ENCODE assay signal across 8 mouse cellular contexts in genomic region chr7:24971261-24971971, GRCm38 (mm10). TPM values are rescaled to one million over a fixed set of nuclear protein-coding genes. Genes with fewer than 3 reads are reported as not detected.
DNase-seq lines count a peak whose midpoint lies in the region; ATAC-seq lines count a peak whose summit lies in the region.

No protein-coding gene starts in this region.

- H3K9ac ChIP-seq in embryonic facial prominence, embryonic 11.5 days (replicated peaks; ENCODE audit: low read length): no peak overlapping the region; the same call in 1 of the 2 replicates
- no peak overlapping the region for H3K9ac ChIP-seq in limb, embryonic 12.5 days (replicated peaks)
- peak overlapping the region; percentile 69 for H3K9ac ChIP-seq in midbrain, embryonic 11.5 days (ENCODE audit: low read length)

- peak; percentile 5 for ATAC-seq in frontal cortex, adult (ENCODE audit: low TSS enrichment)
- ATAC-seq in embryonic facial prominence, embryonic 11.5 days (replicated peaks; ENCODE audit: insufficient number of reproducible peaks, low FRiP score, low TSS enrichment, low read depth): no peak
- peak; percentile 3 for ATAC-seq in limb, embryonic 12.5 days (ENCODE audit: insufficient number of reproducible peaks, insufficient read depth, low FRiP score, low TSS enrichment, low read depth)
- ATAC-seq in midbrain, embryonic 11.5 days (ENCODE audit: low FRiP score): no peak; the same call in 1 of the 2 replicates

- H3K4me1 ChIP-seq in embryonic facial prominence, embryonic 11.5 days (ENCODE audit: control insufficient read depth, insufficient read depth, low read length): no peaks in the 10 kb centered on the region
- peaks cover 10% of the 10 kb centered on the region for H3K4me1 ChIP-seq in limb, embryonic 12.5 days (replicated peaks)
- H3K4me1 ChIP-seq in midbrain, embryonic 11.5 days (ENCODE audit: control insufficient read depth, insufficient read depth, low read length): peaks cover 5% of the 10 kb centered on the region; the same call in 1 of the 2 replicates

- H3K4me3 ChIP-seq in embryonic facial prominence, embryonic 11.5 days (ENCODE audit: low read depth, low read length): peak overlapping the region; percentile 64
- H3K4me3 ChIP-seq in limb, embryonic 12.5 days (replicated peaks): peak overlapping the region; percentile 66
- peak overlapping the region; percentile 68 for H3K4me3 ChIP-seq in midbrain, embryonic 11.5 days (ENCODE audit: low read depth, low read length)

- H3K36me3 ChIP-seq in embryonic facial prominence, embryonic 11.5 days (replicated peaks; ENCODE audit: control insufficient read depth, insufficient read depth, low read depth, low read length): no peaks in the 10 kb centered on the region
- H3K36me3 ChIP-seq in limb, embryonic 12.5 days: 0 out of 2 replicates have a peak, but pooled peaks cover 5% of the 10 kb centered on the region
- H3K36me3 ChIP-seq in midbrain, embryonic 11.5 days (ENCODE audit: control insufficient read depth, insufficient read depth, low read length): no peaks in the 10 kb centered on the region; the same call in 1 of the 2 replicates

- peak overlapping the region; percentile 80 for H3K4me2 ChIP-seq in embryonic facial prominence, embryonic 11.5 days (ENCODE audit: low read depth, low read length)
- H3K4me2 ChIP-seq in limb, embryonic 12.5 days: peak overlapping the region; percentile 74
- H3K4me2 ChIP-seq in midbrain, embryonic 11.5 days: peak overlapping the region; percentile 85

- 11% methylated on average over 19 of the region's 19 CpGs for WGBS in embryonic facial prominence, embryonic 11.5 days
- WGBS in limb, embryonic 12.5 days: 10% methylated on average over 18 of the region's 19 CpGs
- 8% methylated on average over 19 of the region's 19 CpGs for WGBS in midbrain, embryonic 11.5 days

- H3K27me3 ChIP-seq in embryonic facial prominence, embryonic 11.5 days (ENCODE audit: control insufficient read depth, insufficient read depth, low read length): no peaks in the 10 kb centered on the region
- H3K27me3 ChIP-seq in limb, embryonic 12.5 days: no peaks in the 10 kb centered on the region
- H3K27me3 ChIP-seq in midbrain, embryonic 11.5 days (ENCODE audit: control insufficient read depth, insufficient read depth, low read length): no peaks in the 10 kb centered on the region

- no peaks in the 10 kb centered on the region for H3K9me3 ChIP-seq in embryonic facial prominence, embryonic 11.5 days (replicated peaks; ENCODE audit: control insufficient read depth, low read length)
- no peaks in the 10 kb centered on the region for H3K9me3 ChIP-seq in limb, embryonic 12.5 days
- no peaks in the 10 kb centered on the region for H3K9me3 ChIP-seq in midbrain, embryonic 11.5 days (ENCODE audit: control insufficient read depth, low read length)

- no peak for DNase-seq in frontal cortex, postnatal 25 days (ENCODE audit: low spot score in 2 of 2)
- peak; percentile 67 for DNase-seq in R1 (ENCODE audit: low read depth, low spot score)
- DNase-seq in embryonic facial prominence, embryonic 11.5 days (ENCODE audit: low spot score): peak; percentile 57
- peak; percentile 46 to 59 for DNase-seq in heart, postnatal 14 days
- peak; percentile 91 for DNase-seq in midbrain, embryonic 11.5 days (ENCODE audit: low spot score, missing footprints)
- peak; percentile 36 to 41 for DNase-seq in thymus, postnatal 10 days (ENCODE audit: low spot score in 2 of 2)

- intact Hi-C loops in heart, postnatal 14 days (cut with DNase I): loop anchor here (5.0 to 10.0 kb wide), 3 partner anchors 69 to 343 kb away; partner anchors contain the start of genes Arhgef1 and Megf8

- no peak overlapping the region for H3K27ac ChIP-seq in embryonic facial prominence, embryonic 11.5 days (replicated peaks; ENCODE audit: low read depth, low read length)
- no peak overlapping the region for H3K27ac ChIP-seq in limb, embryonic 12.5 days
- H3K27ac ChIP-seq in midbrain, embryonic 11.5 days (ENCODE audit: low read depth, low read length): no peak overlapping the region

RNA-seq across cellular contexts. Expression of gene Rabac1, which starts 1.1 kb away (rescaled TPM):
- polyA plus RNA-seq in embryonic facial prominence, embryonic 11.5 days (2014; fragmentation: Nextera tagmentation; extraction: Ambion mirVana): 75.9 and 92.5 TPM in 2 replicates
- 100 to 1,000 TPM; 289 to 303 TPM for total RNA-seq in heart, postnatal 14 days (2021)
- polyA plus RNA-seq in limb, embryonic 12.5 days (2016; fragmentation: Nextera tagmentation; extraction: Ambion mirVana): 88.0 and 91.1 TPM in 2 replicates
- 108 and 110 TPM in 2 replicates for polyA plus RNA-seq in midbrain, embryonic 11.5 days (2014; fragmentation: Nextera tagmentation; extraction: Ambion mirVana)

RNA-seq across cellular contexts. Expression of gene Gm4881, which starts 27.1 kb away (rescaled TPM):
- polyA plus RNA-seq in embryonic facial prominence, embryonic 11.5 days (2014; fragmentation: Nextera tagmentation; extraction: Ambion mirVana): 0.36 and 0.79 TPM in 2 replicates
- not detected for total RNA-seq in heart, postnatal 14 days (2021)
- not detected in 2 replicates for polyA plus RNA-seq in limb, embryonic 12.5 days (2016; fragmentation: Nextera tagmentation; extraction: Ambion mirVana)
- 2.0 and 2.2 TPM in 2 replicates for polyA plus RNA-seq in midbrain, embryonic 11.5 days (2014; fragmentation: Nextera tagmentation; extraction: Ambion mirVana)

RNA-seq across cellular contexts. Expression of gene Atp1a3, which starts 34.3 kb away (rescaled TPM):
- polyA plus RNA-seq in embryonic facial prominence, embryonic 11.5 days (2014; fragmentation: Nextera tagmentation; extraction: Ambion mirVana): 6.8 and 8.5 TPM in 2 replicates
- total RNA-seq in heart, postnatal 14 days (2021): under 1 TPM; 0.62 to 0.80 TPM
- 0.38 and 0.59 TPM in 2 replicates for polyA plus RNA-seq in limb, embryonic 12.5 days (2016; fragmentation: Nextera tagmentation; extraction: Ambion mirVana)
- 34.4 and 36.0 TPM in 2 replicates for polyA plus RNA-seq in midbrain, embryonic 11.5 days (2014; fragmentation: Nextera tagmentation; extraction: Ambion mirVana)

Comparison
In these comparisons a context has a peak if more than half of its experiments do, and no peak if none do; other contexts are left out.
1. ATAC-seq: peak in frontal cortex, adult (single experiment) and limb, embryonic 12.5 days (single experiment); none in embryonic facial prominence, embryonic 11.5 days (single experiment) and midbrain, embryonic 11.5 days (single experiment).
2. DNase-seq: peak in R1 (single experiment), embryonic facial prominence, embryonic 11.5 days (single experiment), heart, postnatal 14 days (2 of 2), midbrain, embryonic 11.5 days (single experiment) and thymus, postnatal 10 days (2 of 2); none in frontal cortex, postnatal 25 days (0 of 2).
3. Peak in every context shown above with its lines, with median percentiles within 50 percentile points of each other: H3K4me2 ChIP-seq and H3K4me3 ChIP-seq.